Mouse (Mus musculus) heart, embryonic 13.5 days (tissue): ENCODE measurements around the gene Gm27021. TPM values are rescaled to one million over a fixed set of nuclear protein-coding genes. Genes with fewer than 3 reads are reported as not detected.
A peak's percentile ranks its signal among the peaks of the same experiment; 100 is the strongest.

ENCODE experiments used
- ATAC-seq: fragments of 200-750 bp; cut with Nextera tagmentation; 2 replicates; pipeline ENCODE4 v1.8.0; 2017; ENCODE audit warnings: moderate TSS enrichment; ENCODE audit not compliant: insufficient number of reproducible peaks, low FRiP score, low TSS enrichment; ENCODE audit errors: extremely low read depth
- H3K27ac ChIP-seq: fragments of 300-500 bp; sonication (generic); replicated peaks from 2 replicates; pipeline ENCODE4 v1.5.1; 2015; ENCODE audit warnings: moderate library complexity, mild to moderate bottlenecking, inconsistent platforms
- H3K27me3 ChIP-seq: fragments of 300-500 bp; sonication (generic); replicated peaks from 2 replicates; pipeline ENCODE4 v1.6.1; 2015; ENCODE audit warnings: mild to moderate bottlenecking, inconsistent platforms
- H3K36me3 ChIP-seq: fragments of 300-500 bp; sonication (generic); 2 replicates; pipeline ENCODE4 v1.6.1; 2015; ENCODE audit warnings: mild to moderate bottlenecking, inconsistent platforms
- H3K4me1 ChIP-seq: fragments of 300-500 bp; sonication (generic); 2 replicates; pipeline ENCODE4 v1.6.1; 2015; ENCODE audit warnings: inconsistent platforms
- H3K4me2 ChIP-seq: fragments of 300-500 bp; sonication (generic); 2 replicates; pipeline ENCODE4 v1.6.1; 2015; ENCODE audit warnings: inconsistent platforms, mild to moderate bottlenecking, moderate library complexity
- H3K4me3 ChIP-seq: fragments of 300-500 bp; sonication (generic); 2 replicates; pipeline ENCODE4 v1.5.1; 2015; ENCODE audit warnings: moderate library complexity, mild to moderate bottlenecking, inconsistent platforms
- H3K9ac ChIP-seq: fragments of 300-500 bp; sonication (generic); 2 replicates; pipeline ENCODE4 v1.6.1; 2015; ENCODE audit warnings: inconsistent platforms, mild to moderate bottlenecking, moderate library complexity
- H3K9me3 ChIP-seq: fragments of 300-500 bp; sonication (generic); 2 replicates; pipeline ENCODE4 v1.6.1; 2016; ENCODE audit warnings: inconsistent platforms
- WGBS: fragments of 180-500 bp; shearing (Covaris S2); methylation state at CpG from one replicate; pipeline ENCODE4 v1.1.7; 2015; ENCODE audit warnings: mixed read lengths; 5-methylcytosine and 5-hydroxymethylcytosine counted together
- polyA plus RNA-seq: library from polyadenylated mRNA; unstranded; fragments of >200 nt; fragmentation: Nextera tagmentation; extraction: Ambion mirVana; gene quantifications from 2 replicates; pipeline ENCODE4 v1.2.1, GENCODE M21; 2015

Gm27021 gene
- polyA plus RNA-seq, 1 experiment from 2014 or later: 2.0 TPM

- Histone ChIP-seq H3K4me2 (peak overlapping the region; percentile 57), H3K27me3 (no peaks in the 10 kb centered on the region), H3K27ac (peak overlapping the region; percentile 98), H3K4me1 (peaks cover 90% of the 10 kb centered on the region), H3K9ac (peak overlapping the region; percentile 75), H3K9me3 (no peaks in the 10 kb centered on the region), H3K36me3 (peaks cover 44% of the 10 kb centered on the region), H3K4me3 (no peak overlapping the region)
- 75% methylated on average over 18 of the region's 18 CpGs for WGBS
- no peak for ATAC-seq
Measured at GRCm38 (mm10) chr8:120562680-120563347, 105.1 kb downstream of the Gm27021 start.

- H3K4me1 ChIP-seq: peaks cover 99% of the 10 kb centered on the region
- H3K9ac ChIP-seq: peak overlapping the region; percentile 75
- no peak overlapping the region for H3K4me3 ChIP-seq
- H3K4me2 ChIP-seq: no peak overlapping the region
- no peaks in the 10 kb centered on the region for H3K9me3 ChIP-seq
- no peaks in the 10 kb centered on the region for H3K27me3 ChIP-seq
- peaks cover 33% of the 10 kb centered on the region for H3K36me3 ChIP-seq
- 72% methylated on average over 22 of the region's 22 CpGs for WGBS
- peak overlapping the region; percentile 98 for H3K27ac ChIP-seq
- ATAC-seq: no peak
Measured at GRCm38 (mm10) chr8:120561539-120562435, 106.1 kb downstream of the Gm27021 start.

- H3K27ac ChIP-seq: no peak overlapping the region
- WGBS: 77% methylated on average over 5 of the region's 5 CpGs
- peaks cover 25% of the 10 kb centered on the region for H3K36me3 ChIP-seq
- H3K9me3 ChIP-seq: no peaks in the 10 kb centered on the region
- H3K4me1 ChIP-seq: peaks cover 100% of the 10 kb centered on the region
- H3K4me2 ChIP-seq: no peak overlapping the region
- H3K9ac ChIP-seq: 0 out of 2 replicates have a peak overlapping the region, but pooled peaks have one; percentile 82
- H3K4me3 ChIP-seq: no peak overlapping the region
- no peak for ATAC-seq
- no peaks in the 10 kb centered on the region for H3K27me3 ChIP-seq
Measured at GRCm38 (mm10) chr8:120560535-120560934, 107.3 kb downstream of the Gm27021 start.

GRCm38 (mm10) chr8:120559654-120560053, 108.2 kb downstream of the Gm27021 start:
- H3K9me3 ChIP-seq: no peaks in the 10 kb centered on the region
- peak overlapping the region; percentile 82 for H3K9ac ChIP-seq
- no peak overlapping the region for H3K4me3 ChIP-seq
- no peak overlapping the region for H3K27ac ChIP-seq
- WGBS: 63% methylated on average over 11 of the region's 11 CpGs
- H3K4me2 ChIP-seq: no peak overlapping the region
- H3K4me1 ChIP-seq: peaks cover 100% of the 10 kb centered on the region
- no peaks in the 10 kb centered on the region for H3K27me3 ChIP-seq
- no peak for ATAC-seq
- peaks cover 24% of the 10 kb centered on the region for H3K36me3 ChIP-seq

Other genes with a start within 250 kb of the Gm27021 start
- gene Gins2, start 78.8 kb downstream of the Gm27021 start, polyA plus RNA-seq: 79.8 and 80.4 TPM in 2 replicates
- gene 1190005I06Rik, start 20.4 kb downstream of the Gm27021 start, polyA plus RNA-seq: 3.3 and 3.6 TPM in 2 replicates
- 1,738 and 2,034 TPM in 2 replicates for gene Cox4i1, start 143 bp upstream of the Gm27021 start, polyA plus RNA-seq
- 164 and 174 TPM in 2 replicates for gene Emc8, start 494 bp upstream of the Gm27021 start, polyA plus RNA-seq
- 7.1 and 7.9 TPM in 2 replicates for gene Irf8, start 68.3 kb upstream of the Gm27021 start, polyA plus RNA-seq